Mouse (Mus musculus) cerebellum, adult 2 months (tissue): ENCODE results near the gene Rbbp7. TPM values are rescaled to one million over a fixed set of nuclear protein-coding genes. Genes with fewer than 3 reads are reported as not detected.

Experiments
- DNase-seq, 2 experiments: peaks; one replicate each; pipeline ENCODE4 v3.0.0; 2021
- H3K27ac ChIP-seq: fragments of 200-500 bp; 2 replicates; pipeline ENCODE4 v1.5.1; 2012; ENCODE audit warnings: low read length, control low read depth, inconsistent platforms; ENCODE audit not compliant: insufficient read depth
- H3K27me3 ChIP-seq: fragments of 200-500 bp; 2 replicates; pipeline ENCODE4 v1.6.1; 2012; ENCODE audit warnings: inconsistent platforms, mild to moderate bottlenecking, low read length, moderate library complexity; ENCODE audit not compliant: control insufficient read depth, insufficient read depth
- H3K4me1 ChIP-seq: fragments of 200-500 bp; 2 replicates; pipeline ENCODE4 v1.6.1; 2011; ENCODE audit warnings: low read length; ENCODE audit not compliant: control insufficient read depth, insufficient read depth
- H3K4me3 ChIP-seq: fragments of 200-500 bp; replicated peaks from 2 replicates; pipeline ENCODE3; 2011; ENCODE audit warnings: mild to moderate bottlenecking, low read depth, low read length, control low read depth; ENCODE audit not compliant: insufficient read depth
- CTCF ChIP-seq: fragments of 200-500 bp; IDR thresholded peaks from 2 replicates; pipeline ENCODE4 v1.5.1; 2011; ENCODE audit warnings: low read depth, mild to moderate bottlenecking, control low read depth, low read length, moderate library complexity, borderline replicate concordance; ENCODE audit not compliant: insufficient read depth
- POLR2A ChIP-seq: fragments of 200-500 bp; IDR thresholded peaks from 2 replicates; pipeline ENCODE4 v1.6.1; 2011; ENCODE audit warnings: low read length, control low read depth, borderline replicate concordance; ENCODE audit not compliant: insufficient read depth
- WGBS: fragments of 180-500 bp; shearing (Covaris S2); methylation state at CpG from one replicate; pipeline ENCODE4 v1.1.7; 2018; 5-methylcytosine and 5-hydroxymethylcytosine counted together
- polyA plus RNA-seq: library from polyadenylated mRNA; depleted of rRNA; stranded (reverse); fragments of >200 nt; gene quantifications from 2 replicates; pipeline ENCODE4 v1.2.3, GENCODE M21; 2012

Gene Rbbp7
- polyA plus RNA-seq, 1 experiment = 109 TPM

GRCm38 (mm10) chrX:162736140-162736659 lies 24.0 kb upstream of the Rbbp7 start:
- WGBS = 19% methylated on average over 9 of the region's 9 CpGs
- Histone ChIP-seq H3K27ac (peak overlapping the region; percentile 93), H3K4me1 (peaks cover 2% of the 10 kb centered on the region; the same call in 1 of the 2 replicates), H3K27me3 (no peaks in the 10 kb centered on the region), H3K4me3 (peak overlapping the region; percentile 63)
- DNase-seq = peak; percentile 17 to 27
- TF ChIP-seq CTCF = no peak

DNA sequence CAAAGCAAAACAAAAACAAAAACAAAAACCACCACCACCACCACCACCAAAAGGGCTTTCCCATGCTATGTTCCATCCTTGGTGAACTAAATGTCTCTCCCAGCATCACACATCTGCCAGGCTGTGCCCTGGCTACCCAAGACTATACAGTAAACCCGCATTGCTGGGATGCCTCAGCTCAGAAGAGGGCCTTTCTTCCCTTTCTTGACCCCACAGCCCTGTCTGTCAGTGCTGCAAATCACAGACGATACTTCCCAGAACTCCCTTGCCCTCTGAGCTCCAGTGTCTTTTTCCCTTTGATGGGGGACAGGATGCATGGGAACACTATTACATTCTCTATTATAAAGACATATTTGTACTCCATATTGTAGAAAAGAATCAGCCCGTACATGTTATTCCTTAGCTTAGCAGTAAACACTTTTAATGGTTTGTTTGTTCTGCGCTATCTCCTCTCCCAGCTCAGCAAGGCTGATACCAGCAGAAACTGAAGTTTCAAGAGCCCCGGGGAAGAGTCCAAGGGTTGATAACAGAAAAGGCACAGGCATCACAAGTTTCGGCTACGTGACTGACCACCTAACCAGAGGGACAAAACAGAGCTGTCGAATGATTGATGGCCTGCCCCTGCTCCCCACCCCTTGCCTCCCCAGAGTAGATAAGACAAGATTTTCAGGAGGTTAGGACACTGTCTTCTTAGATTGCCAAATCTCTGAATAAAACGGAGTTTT lies 11.3 kb upstream of the Rbbp7 start:
- no peak for DNase-seq
- H3K4me1 ChIP-seq = no peaks in the 10 kb centered on the region
- TF ChIP-seq POLR2A (no peak), CTCF (no peak)
- H3K27ac ChIP-seq = no peak overlapping the region
- H3K27me3 ChIP-seq = no peaks in the 10 kb centered on the region
- WGBS = 61% methylated on average over 9 of the region's 9 CpGs
- H3K4me3 ChIP-seq = no peak overlapping the region

DNA sequence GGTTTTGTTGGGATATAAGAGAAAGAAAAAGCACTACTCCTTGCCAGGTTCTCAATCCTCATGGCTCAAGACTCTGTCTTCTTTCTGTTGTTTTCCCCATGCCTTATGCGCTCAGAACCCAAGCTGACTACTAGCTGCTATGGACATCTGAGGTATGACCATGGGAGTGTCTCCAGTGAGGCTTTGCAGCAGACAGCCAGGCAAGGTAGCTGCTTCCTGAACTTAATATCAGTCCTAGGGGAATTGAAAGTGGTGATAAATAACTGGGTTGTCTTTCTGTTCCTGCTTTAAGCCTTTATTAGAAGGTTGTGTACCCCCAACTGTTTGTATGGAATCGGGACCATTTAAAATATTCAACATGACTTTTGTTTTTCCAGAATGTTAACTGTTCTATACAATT lies 7.8 kb upstream of the Rbbp7 start:
- TF ChIP-seq CTCF (no peak), POLR2A (no peak)
- Histone ChIP-seq H3K27me3 (no peaks in the 10 kb centered on the region), H3K27ac (no peak overlapping the region), H3K4me3 (no peak overlapping the region), H3K4me1 (no peaks in the 10 kb centered on the region)
- DNase-seq = no peak
- WGBS = 98% methylated on average over 2 of the region's 2 CpGs

GRCm38 (mm10) chrX:162754314-162754713 lies 5.9 kb upstream of the Rbbp7 start:
- no peaks in the 10 kb centered on the region for H3K27me3 ChIP-seq
- no peaks in the 10 kb centered on the region for H3K4me1 ChIP-seq
- DNase-seq = no peak
- H3K27ac ChIP-seq = no peak overlapping the region
- TF ChIP-seq CTCF (no peak), POLR2A (no peak)
- H3K4me3 ChIP-seq = no peak overlapping the region
- 92% methylated on average over 4 of the region's 4 CpGs for WGBS

DNA sequence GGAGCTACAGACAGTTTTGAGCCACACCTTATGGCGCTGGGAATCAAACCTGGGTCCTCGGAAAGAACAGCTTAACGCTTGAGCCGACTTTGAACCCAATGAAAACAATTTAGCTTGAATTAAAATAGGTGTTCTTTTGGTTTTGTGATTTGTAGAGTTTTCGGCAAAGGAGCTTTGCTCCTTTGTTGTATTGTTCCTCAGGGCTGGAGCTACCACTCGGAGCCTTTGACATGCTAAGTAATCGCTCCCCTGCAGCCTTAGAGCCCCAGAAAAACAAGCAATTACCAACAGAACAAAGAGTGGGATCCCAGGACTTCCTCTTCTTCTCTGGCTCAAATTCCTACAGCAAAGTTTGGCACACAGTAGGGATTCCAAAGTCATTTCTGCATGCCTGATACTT lies 4.1 kb upstream of the Rbbp7 start:
- no peaks in the 10 kb centered on the region for H3K27me3 ChIP-seq
- H3K4me1 ChIP-seq = no peaks in the 10 kb centered on the region
- no peak for DNase-seq
- TF ChIP-seq CTCF (no peak), POLR2A (no peak)
- H3K27ac ChIP-seq = no peak overlapping the region
- 63% methylated on average over 7 of the region's 7 CpGs for WGBS
- H3K4me3 ChIP-seq = no peak overlapping the region

GRCm38 (mm10) chrX:162759251-162760114 lies 719 bp upstream of the Rbbp7 start:
- DNase-seq = peak in 1 of 2 experiments; percentile 28
- TF ChIP-seq CTCF (no peak), POLR2A (no peak)
- no peaks in the 10 kb centered on the region for H3K4me1 ChIP-seq
- peak overlapping the region; percentile 60 for H3K4me3 ChIP-seq
- 11% methylated on average over 32 of the region's 32 CpGs for WGBS
- H3K27me3 ChIP-seq = no peaks in the 10 kb centered on the region
- peak overlapping the region; percentile 80 for H3K27ac ChIP-seq

GRCm38 (mm10) chrX:162760958-162761515 lies 835 bp downstream of the Rbbp7 start:
- peak overlapping the region; percentile 93 for H3K4me3 ChIP-seq
- no peak for TF ChIP-seq CTCF
- TF ChIP-seq POLR2A = no peak
- DNase-seq = peak in 1 of 2 experiments; percentile 37
- no peaks in the 10 kb centered on the region for H3K27me3 ChIP-seq
- H3K4me1 ChIP-seq = no peaks in the 10 kb centered on the region
- H3K27ac ChIP-seq = no peak overlapping the region
- WGBS = 7% methylated on average over 40 of the region's 50 CpGs
